Mouse (Mus musculus) layer of hippocampus, postnatal 36 days (tissue): ENCODE measurements around the gene Fancc. TPM values are rescaled to one million over a fixed set of nuclear protein-coding genes. Genes with fewer than 3 reads are reported as not detected.

Experiments used
- DNase-seq, 2 experiments: peaks; one replicate each; pipeline ENCODE4 v3.0.0; 2022
- total RNA-seq, 2 experiments: library from RNA; stranded (reverse); gene quantifications; 2 replicates each; pipeline ENCODE4 v1.2.3; 2021

Gene Fancc
- 1 to 10 TPM; 5.8 to 5.9 TPM for total RNA-seq

DNA sequence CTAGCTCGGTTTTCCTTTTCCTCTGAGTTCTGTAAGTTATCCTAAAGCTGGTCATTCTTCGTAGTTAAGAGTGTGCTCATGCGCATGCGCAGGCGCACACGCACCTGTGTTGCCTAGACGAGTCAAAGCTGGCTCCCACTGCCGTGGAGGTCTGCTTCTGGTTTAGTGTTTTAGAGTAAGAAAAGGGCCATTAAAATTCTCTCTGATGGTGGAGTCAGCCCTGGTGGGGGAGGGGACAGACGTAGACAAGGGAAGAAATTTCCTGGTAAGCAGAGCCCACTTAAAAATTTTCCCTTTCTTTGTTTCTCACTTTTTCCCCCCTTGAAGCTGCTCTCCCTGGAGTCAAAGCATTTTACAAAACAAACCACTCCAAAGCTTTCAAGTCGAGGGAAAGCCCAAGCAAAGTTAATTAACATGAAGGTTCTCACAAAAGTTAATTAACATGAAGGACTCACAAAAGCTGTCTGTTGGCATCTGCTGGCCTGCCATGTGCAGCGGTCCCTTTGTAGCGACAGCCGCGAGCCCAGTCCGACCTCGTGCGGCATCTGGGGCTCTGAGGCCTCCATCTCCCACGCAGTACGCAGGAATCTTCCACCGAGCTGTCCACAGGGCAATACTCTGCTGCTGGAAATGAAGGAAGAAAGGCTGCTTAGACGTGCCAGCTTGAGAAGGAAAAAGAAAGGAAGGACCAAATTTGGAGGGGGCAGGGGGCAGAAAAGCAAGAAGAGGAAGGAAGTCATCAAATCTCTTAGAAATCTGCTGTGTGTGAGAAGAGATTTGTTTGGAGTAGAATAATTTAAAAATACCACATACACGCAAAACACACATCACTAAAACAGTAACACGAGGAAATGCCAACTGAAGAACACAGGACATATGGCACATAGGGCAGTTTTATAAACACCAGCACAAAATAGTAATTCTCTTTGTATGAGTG, at the start of gene Fancc:
Fancc (minus strand) TSS at position 633 of the 937 bp plus-strand sequence.
- no peak for DNase-seq

DNA sequence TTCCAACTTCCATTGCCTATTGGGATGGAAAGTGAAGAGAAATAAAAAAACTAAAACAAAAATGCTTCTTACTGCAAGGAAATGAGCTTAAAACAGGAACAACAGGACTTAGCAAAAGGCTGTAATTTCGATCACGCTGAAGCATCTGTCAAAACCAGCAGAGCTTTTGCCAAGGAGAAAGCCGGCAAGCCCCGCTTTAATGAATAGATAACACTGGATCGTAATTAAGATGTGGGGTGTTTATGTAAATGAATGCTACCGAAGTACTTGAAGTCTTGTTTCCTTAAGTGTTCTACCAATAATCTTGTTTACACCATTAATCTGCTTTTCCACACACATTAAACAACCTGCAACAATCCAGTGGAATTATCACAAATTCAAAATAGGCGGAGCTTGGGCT, 48.2 kb upstream of the Fancc start:
- no peak for DNase-seq

DNA sequence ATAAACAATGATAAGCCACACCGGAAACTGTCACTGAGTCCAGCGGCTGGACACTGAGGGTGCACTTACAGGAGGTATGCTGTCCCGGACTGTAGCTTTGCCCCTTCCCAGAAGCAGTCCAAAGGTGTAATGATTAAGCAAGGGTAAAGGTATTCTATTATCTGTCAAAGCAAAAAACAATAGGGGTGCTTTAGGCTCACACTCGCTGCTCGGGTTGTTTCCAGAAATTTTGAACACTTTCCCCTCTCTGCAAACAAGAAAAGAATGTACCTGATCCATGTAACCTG, 47.8 kb upstream of the Fancc start:
- no peak for DNase-seq

DNA sequence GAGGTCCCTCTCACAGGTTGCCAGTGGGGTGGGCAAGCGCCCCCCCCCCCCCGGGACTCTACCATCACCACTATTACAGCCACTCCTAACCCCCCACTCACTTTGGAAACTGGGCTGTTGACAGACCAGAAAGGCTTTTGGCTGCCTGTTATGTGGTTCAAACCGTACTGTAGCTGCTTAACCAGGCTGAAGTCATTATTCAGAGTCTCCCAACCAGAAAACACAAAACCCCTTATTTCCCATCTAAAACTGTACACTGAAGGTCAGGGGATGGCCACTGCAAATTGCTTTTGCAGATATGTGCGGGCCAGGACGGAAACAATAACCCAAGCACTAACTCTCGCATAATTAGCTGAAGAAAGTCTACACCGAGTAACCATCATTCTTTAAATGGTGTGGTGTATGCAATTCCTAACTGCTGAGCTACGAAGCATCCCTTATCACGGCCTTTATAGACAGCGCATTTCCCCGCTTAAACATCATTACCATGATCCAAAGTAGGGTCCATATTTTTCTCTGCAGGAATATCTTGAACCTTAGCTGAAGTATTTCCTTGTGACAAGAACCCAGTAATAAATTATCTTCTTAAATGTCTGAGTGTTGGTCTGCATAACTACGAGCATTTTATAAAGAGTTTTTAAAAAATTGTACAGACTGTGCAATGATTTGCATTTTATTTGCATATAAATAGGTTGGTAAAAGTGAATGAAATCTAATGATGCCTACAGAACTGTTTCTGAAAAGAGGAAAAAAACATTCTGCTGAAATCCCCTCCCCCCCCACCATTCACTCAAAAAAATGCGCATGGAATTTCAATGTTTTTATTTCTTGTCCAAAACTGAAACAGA, 47.3 kb upstream of the Fancc start:
- DNase-seq = no peak

DNA sequence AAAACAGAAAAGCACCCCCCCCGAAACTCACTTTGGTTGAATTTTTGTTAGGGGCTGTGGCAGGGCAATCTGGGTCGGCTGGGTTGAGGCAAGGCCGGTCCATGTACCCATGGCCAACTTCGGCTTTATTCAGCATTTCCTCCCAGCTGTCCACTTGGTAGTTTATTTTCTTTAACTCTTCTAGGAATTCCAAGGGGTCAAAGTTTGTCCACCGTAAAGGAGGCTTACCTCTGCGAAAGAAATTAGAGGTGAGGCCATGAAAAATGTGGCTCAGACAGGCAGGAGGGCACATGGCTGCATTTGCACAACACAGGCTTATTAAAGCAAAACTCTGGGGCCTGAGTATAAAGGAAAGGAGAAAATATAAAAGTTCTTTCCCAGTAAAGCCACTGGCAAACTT, 46.4 kb upstream of the Fancc start:
- no peak for DNase-seq

DNA sequence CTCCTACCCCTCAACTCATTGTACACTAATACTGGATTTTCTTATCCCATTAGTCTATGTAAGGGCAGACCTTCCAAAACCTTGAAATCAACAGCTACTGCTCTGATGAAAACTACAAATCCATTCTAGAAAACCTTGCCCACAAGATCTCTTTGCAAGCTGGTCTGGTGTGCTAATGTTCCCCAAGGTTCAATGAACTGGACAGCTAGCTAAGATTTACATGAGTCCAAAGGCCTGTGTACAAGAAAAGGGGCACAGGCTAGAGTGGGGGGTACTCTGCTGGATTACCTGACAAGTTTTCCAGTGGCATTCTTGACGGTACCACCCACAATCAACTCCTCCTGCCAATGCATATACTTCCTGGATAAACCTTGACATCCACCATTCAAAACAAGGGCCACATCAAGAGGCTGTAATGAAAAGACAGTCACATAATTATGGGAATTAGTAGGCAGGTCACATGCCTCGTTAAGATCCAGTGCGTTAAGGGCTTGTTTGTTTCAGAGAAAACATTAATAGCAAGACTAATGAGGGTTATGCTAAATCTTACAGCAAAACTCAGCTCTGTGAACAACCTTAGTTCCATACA, 45.8 kb upstream of the Fancc start:
- DNase-seq = no peak

DNA sequence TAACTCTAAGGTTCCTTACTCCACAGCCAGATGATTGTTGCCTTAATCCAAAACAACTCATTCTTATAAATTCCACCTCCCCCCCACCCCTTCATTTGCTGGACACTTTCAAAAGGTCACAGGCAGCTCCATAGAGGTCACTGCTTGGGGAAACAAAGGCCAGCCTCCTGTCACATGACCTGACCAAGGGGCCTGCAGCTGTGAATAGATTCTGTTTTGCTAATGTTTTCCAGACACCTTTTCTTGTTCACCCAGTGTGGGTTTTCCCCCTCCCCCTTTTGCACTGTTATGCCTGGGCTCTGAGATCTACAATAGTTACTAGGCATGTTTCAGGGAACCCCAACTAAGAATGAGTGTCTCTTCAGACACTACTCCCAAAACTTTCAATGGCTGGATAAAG, 44.4 kb upstream of the Fancc start:
- no peak for DNase-seq

DNA sequence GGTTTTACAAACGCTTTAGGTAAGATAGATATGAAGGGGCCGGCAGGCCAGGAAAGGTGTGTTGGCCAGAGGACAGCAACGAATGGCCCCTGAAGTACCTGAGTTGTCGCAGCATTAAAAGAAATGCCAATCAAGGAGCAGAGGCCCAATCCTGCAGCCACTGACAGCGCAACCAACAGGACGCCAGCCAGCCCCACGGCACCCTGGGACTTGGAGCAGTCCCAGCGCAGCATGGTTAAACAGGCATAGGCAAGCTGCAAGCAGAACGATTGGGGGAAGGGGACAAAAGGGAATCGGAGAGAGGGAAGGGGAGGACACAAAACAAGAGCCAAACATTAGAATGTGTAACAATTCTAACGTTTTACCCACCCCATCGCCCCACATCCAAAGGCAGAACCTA, 43.5 kb upstream of the Fancc start:
- DNase-seq = no peak

DNA sequence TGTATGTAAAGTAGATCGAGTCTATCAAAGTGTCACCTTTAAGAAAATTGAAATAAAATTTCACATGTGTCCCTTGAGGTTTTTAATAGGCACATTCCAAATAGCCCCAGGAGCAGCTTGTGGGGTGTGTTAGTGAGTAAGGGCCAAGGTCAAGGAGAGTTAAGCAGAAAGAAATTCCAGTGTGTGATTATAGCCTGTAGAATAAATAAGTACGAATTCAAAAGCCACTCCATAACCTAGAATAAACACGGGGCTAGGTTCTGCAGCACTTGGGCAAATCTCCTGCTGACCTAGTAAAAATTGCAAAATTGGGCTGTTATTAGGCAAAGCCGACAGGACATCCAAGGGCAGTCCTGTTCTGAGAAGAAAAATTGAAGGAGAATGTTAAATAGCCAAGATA, 37.9 kb upstream of the Fancc start:
- no peak for DNase-seq

DNA sequence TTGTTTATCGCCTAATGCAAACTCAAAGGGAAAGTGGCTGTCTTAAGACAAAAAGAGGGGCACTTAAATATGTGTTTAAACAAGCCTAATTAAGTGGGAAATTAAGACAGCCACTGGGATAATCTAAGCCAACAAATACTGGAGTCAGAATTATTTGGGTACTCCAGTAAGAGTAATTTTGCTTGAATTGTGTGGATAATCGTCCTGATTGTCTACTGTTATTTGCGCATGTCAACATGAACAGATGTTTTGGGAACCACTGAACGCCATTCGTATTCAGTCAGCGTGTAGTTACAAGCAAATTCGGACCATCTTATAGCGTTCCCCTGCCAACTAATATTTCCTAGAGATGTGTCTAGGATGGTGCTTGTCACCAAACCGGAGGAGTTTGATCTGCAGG, 33.8 kb upstream of the Fancc start:
- no peak for DNase-seq

DNA sequence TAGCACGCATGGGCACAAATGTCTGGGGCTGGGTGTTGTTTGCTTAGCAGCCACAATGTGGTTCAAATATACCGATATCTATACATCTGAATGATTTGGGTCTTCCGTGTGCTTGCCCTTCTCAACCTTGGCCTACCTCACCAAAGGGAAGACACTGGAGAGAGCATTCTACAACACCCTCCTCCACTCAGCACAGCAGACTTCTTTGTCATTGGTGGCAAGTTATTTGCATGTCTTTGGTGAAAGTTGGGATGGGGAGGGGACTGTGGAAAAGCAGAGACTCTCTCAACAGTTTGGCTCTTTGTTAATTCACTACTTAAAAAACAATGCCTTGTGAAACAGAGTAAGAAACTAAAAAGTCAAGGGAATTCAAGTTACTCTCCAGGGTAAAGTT, 33.3 kb upstream of the Fancc start:
- no peak for DNase-seq

DNA sequence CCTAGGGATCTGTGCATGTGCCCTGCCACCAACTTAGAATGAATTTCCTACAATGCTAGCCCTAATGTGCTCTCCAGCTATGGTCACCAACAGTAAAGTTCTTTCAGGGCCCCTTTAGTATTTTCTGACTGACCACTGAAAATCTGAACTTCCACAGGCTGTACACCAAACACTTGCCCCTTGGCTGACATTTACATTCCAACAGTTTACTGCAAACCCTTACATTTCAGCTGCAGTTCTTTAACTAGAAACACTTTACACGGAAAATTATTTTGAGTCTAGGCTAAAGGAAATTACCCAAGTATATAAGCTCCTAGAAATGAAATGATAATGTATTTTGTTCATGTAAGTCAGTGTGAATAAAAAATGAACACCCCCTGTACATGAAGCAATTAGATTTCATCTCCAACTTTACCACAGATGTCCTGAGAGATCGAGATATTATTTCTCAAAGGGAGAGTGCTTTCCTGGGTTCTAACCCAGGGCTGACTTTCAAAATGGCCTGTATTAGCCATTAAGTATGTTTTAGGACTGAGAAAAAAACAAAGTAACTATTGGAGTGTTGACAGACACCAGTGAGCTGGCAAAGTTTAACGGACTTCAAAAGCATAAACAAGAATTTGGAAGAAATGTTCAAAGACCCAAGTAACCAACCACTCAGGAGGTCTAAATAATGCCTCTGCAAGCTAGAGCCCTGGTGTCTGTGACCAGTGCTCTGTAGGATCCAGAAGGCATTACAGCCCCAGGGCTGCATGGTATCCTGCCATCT, 32.7 kb upstream of the Fancc start:
- no peak for DNase-seq

DNA sequence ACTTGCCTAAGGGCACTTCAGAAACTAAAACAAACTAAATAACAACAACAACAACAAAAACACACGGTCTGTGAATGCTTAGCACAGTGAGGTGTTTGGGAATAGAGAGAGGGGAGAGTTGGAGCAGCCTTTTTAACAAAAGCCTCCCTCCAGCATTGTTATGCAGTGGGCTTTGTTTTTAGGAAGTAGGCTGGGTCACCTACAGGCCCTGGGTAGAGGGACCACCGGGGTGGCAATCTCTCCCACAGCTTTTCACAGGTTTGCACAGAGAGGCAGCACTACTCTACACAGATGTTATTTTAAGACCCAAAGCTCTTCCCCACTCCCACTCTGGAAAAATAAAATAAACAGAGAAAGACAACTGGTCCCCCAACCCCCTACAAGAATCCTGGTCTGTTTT, 31.8 kb upstream of the Fancc start:
- DNase-seq = no peak

DNA sequence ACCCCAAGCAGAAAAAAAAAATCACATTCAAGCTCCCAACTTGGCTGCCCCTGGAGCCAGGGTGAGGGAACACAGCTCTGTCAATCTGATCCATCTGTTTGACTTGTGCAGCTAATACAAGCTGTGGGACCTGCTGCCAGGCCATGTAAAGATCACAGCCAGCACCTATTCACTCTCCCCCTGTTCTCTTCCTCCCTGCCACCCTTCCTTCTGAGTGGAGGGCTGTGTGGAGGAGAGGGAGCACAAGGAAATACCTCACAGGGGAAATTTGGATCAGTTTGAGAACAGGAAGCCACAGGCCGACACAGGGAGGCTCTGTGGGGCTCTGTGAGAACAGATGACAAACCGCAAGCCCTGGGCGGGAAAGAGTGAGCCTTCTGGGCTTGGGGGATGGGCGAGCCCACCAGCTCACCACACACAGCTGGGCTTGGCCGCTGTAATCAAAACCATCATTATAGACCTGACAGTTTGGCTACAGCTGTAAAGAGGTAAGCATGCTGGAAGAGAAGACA, 31.1 kb upstream of the Fancc start:
- no peak for DNase-seq

DNA sequence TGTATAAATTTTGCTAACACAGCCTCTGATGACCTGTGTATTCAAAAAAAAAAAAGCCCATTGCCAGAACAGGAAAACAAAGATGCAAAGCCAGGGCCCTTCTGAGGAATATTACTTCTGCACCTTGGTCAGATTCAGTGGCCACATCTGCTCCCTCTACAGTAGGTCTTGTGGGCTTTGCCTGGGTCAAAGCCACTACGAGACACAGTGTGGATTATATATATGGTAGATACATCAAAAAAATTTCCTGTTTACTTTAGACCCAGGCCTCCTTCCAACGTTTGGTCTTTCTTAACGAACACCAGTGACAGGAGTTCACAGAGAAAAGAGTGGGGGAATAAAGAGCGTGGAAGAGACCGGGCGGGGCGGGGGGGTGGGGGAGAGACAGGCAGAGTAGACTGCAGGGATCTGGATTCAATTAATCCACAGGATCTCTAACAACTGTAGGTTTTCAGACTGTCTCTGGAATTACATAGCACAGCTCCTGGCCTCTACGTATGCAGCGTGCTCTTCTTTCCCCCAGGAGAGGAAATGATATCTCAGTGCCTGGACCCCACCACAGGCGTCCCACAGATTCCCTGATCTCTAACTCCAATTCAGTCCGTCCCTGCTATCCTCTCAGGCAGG, 28.6 kb upstream of the Fancc start:
- no peak for DNase-seq

DNA sequence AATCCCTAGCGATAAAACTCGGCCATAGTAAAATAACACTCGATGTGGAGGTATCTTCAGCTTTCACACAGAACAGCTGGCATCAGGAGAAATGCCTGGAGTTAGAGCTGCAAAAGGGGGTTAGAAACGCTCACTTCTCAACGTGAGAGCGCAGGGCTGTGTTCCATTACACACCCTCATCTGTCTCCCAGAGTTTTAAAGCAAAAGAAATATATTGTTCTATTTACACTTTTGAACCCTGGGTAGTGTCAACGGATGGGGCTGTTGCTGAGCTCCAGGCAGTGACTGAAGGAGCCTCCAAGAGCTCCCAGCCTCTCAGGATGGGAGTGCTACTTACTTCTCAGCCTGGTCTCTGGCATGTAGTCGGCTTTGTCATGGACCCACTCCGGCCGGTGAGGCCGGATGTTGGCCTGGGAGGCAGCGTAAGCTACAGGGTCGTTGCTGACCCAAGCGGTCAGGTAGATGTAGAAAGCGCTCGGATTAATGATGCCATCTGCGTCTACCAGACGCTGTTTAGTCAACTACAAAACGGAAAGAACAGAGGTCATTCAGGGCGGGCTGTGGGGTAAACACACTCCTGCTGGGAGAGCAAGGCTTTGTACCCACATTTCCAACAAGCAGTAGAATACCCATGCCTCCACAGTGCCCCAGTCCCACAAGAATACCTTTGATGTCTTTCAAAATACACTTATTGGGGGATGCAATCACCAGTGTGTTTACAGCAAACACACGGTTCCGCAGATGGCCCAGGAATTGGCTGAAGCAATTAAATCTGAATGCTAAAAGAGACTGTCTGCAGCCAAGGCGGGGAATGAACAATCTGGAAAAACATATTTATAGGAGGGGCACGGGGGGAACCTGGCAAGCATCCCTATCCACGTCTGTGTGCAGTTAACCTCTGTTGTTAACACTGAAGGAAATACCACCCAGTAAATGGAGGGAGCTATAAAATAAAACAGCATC, 27.8 kb upstream of the Fancc start:
- peak; percentile 41 to 51 for DNase-seq

DNA sequence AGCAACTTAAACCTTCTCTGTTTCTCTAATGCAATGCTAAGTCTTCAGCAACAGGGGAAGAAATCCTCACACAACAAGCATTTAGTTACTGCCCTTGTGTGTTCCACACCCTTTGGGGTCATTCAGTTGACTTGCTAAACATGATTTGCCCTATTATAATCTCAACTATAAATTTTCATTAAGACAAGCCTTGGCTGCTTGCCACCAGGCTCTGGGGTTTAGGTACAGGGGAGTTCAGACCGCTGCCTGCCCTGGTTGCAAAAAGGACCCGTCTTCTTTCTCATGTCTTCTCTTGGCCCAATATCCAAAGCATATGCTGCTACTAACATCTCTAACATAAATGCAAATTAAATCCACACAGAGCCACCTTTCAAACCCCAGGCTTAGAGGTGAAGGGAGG, 27.0 kb upstream of the Fancc start:
- no peak for DNase-seq

DNA sequence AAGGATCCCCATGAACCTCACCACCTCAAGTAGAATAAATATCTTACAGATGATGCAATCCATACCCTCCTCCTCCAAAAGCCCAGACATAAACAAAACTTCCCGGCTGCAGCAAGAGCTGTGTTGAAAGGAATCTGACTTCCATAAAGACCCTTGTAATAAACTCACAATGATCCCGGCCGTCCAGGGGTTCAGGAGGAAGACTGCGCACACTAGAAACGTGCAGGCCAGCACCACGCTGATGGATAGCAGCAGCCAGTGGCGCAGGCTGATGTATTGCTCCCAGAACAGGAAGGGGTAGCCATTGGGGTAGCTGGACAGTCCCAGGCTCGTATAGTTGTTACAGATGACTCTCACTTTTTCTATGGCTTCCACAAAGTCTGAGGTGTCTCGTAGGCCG, 25.8 kb upstream of the Fancc start:
- DNase-seq = no peak

DNA sequence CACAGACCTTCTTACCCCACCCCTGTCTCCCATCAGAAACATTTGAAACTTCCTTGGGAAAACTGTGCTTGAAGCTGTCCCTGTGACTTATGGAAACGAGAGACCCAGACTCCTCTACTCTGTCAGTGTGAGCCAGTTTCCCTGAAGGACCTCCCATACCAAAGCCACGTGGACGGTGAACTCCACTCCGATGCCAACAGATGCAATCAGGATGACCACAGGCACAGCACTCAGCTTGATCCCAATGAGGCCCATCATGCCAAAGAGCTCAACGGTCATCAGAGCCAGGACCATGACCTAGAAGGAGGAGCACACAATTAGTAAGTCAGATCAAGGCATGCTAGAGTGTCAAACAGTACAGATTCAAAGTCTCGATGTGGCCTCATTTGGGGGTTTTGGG, 23.0 kb upstream of the Fancc start:
- no peak for DNase-seq

DNA sequence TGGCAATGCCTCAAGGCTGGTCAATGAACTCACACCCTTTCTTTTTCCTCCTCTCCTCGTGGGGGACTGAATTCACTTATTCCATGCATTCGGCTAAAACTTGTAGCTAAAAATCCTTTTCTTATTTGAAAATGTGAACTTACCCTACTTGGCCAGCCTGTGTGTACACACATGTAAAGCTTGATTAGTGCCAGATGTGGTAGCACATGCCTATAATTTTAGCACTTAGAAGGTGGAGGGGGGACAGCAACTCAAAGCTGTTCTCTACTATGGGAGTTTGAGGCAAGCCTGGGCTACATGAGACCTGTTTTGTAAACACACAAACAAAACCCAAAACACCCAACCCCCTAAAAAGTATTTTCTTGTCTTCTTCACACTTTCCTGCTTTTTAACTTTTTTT, 19.5 kb upstream of the Fancc start:
- no peak for DNase-seq

DNA sequence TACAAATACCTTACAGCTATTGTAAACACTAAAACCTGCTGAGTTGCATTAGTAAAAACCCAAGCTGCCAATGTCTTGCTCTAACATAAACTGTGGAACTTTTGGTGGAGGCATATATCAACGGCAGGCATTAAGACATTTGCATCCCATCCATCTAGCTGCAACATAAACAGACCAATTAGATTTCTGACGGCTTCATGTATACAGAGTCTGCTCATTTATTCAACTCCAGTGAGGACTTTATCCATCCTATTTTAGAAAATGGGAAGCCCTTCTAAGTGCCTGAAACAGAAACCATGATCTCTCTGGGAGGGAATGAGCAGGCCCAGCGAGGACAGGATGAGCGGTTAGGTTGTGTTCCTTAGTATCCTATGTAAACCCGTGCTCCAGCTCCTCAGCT, 18.5 kb upstream of the Fancc start:
- DNase-seq = no peak
